Mouse (Mus musculus) left cerebral cortex, adult 8-10 months (tissue): ENCODE measurements around the gene Josd1. TPM values are rescaled to one million over a fixed set of nuclear protein-coding genes. Genes with fewer than 3 reads are reported as not detected.

ENCODE experiments used
- DNase-seq, 2 experiments: peaks; one replicate each; pipeline ENCODE4 v3.0.0; 2022; ENCODE audit warnings: low spot score in 2 of 2
- total RNA-seq, 4 experiments: library from RNA; stranded (reverse); gene quantifications; 2 replicates each; pipeline ENCODE4 v1.2.4; 2022

Gene Josd1
- total RNA-seq, 4 experiments from 2014 or later = 56.0 to 62.3 (median 60.6) TPM

DNA sequence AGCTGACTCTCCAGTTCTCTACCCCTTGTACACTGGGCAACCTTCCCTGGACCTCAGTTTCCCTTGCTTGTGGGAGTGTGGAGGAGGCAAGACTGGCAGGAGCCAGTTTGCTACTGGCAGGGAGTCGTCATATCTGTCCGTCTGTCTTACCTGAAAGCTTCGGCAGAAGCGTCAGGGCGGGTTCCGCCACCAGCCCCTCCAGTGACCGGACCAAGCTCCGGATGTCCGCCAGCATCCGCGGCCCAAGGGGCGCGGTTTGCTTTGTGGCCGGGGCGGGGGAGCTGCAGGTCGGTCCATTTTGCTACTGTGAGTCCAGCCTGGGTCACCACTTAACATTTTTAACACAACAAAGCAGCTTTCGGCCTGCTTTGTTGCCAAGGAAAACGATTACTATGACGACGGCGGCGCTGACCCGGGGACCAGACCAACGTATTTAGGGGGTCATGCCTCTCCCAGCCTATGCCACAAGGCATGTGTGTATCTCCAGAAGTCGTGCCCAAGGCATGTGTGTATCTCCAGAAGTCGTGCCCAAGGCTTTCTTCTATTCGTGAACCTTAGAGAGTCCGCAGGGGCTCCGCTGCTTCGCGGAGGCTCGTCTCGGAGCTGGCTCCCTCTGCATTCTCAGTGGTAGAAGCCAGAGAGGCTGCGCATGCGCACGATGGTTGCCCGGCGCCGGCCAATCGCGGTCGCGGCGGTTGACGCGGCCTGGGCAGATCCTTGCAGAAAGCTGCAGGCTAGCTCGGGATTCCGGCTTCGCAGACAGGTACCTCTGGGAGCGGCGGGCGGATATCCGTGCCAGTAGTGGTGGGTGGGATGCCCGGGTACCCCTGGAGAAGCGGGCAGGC lies 29.0 kb downstream of the Josd1 start, which contains the start of the genes Fam227a and Cby1:
Gene Fam227a, minus strand, starts transcription at position 426 of the 845 bp plus-strand sequence.
Gene Cby1, plus strand, starts transcription at position 669 of the 845 bp plus-strand sequence.
- DNase-seq = peak; percentile 89 to 97

DNA sequence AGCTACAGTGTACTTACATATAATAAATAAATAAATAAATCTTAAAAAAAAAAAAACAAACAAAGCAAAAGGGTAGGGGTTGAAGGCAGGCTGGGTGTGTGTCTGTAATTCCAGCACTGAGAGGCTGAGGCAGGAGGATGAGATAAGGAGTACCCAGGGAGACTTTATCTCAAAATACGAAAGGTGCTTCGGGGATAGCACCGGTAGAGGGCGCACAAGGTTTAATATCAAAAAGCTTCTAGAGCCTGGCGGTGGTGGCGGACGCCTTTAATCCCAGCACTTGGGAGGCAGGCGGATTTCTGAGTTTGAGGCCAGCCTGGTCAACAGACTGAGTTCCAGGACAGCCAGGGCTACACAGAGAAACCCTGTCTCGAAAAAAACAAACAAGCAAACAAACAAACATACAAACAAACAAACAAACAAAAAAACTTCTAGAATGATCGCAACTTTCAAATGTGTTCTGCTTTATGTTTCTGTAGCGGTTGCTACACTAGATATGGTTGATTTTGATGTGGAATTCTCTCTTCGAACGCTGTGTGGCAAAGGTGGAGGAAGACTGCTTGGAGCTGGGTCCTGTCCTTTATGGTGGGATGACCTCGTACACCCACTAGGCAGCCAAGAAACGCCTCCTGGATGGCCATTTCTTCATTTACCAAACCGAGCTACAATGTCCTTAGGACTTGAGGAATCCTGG lies 29.7 kb downstream of the Josd1 start:
- DNase-seq = peak; percentile 71 to 75

DNA sequence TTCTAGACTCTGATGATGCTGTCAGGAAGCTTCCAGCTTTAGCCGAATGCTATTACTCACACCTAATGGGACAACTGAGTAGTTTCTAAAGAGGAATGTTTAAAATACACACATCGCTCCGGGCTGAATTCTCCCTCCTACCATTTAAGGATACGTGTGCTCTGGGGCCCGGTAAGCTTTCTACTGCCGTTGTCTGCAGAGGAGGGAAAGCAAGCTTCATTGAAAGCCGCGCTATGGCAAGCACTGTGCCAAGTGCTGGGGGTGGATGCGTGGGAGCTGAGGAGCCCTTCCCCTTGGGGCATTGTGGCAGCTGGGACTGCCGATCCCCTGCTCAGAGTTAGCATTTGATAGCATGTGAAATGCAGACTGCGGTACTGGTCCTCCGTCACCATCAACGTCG lies 31.3 kb downstream of the Josd1 start:
- DNase-seq = peak in 1 of 2 experiments; percentile 46

DNA sequence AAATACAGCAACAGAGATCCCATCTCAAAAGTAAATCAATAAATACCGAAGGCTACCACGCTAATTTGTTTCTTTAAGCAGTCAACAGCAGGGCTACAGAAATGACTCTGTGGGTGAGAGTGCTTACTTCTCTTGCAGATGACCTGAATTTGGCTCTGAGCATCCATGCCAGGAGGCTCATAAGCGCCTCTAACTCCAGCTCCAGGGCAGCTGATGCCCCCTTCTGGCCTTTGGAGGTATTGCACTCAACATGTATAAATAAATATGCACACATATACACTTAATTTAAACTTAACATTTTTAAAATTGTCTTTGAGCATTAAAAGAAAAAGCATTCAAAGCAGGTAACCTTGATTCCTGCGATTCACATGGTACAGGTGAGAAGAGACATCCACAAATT lies 36.2 kb downstream of the Josd1 start:
- no peak for DNase-seq

DNA sequence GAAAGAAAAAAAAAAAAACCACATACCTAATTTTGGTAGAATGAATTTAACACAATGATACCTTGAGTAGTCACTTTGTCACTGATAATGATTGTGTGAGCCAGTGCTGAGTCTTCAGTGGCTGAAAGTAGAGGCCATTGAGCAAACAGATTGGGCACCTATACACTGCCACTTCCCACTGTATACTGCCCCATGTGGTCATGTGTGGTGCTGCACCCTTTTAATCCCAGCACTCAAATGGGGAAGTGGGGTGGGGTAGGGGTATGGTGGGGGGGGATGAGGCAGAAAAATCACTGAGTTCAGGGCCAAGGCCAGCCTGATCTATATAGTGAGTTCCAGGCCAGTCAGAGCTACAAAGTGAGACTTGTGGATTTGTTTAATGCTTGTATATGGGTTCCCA lies 37.1 kb downstream of the Josd1 start:
- DNase-seq = no peak

DNA sequence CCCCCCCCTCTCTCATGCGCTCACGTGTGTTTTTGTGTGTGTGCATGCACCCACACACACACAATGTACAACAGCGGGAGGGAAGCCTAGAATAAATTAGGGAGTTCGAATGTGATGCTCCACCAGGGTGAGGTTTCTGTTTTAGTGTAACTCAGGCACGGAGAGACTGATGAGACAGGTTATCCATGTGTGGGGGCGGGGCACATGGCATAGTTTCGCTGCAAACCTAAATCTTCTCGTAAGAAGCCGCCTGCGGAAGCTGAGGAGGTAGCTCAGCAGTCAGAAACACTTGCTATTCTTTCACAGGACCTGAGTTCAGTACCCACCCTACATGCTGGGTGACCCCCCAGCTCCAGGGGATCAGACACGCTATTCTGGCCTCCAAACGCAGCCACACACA lies 39.6 kb downstream of the Josd1 start:
- no peak for DNase-seq

DNA sequence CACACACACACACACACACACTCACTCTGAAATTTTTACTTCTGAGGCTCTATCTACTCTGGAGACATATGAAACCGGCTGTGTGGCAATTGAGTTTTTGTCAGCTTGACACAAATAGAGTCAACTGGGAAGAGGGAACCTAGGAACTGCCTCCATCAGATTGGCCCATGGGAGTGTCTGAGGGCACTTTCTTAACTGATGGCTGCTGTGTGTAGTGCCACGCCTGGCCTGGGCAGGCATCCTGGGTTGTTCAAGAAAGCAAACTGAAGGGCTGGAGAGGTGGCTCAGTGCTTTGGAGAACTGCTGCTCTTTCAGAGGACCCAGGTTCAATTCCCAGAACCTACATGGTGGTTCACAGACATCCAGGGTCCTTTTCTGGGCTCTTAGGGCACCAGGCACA lies 42.2 kb downstream of the Josd1 start:
- no peak for DNase-seq

DNA sequence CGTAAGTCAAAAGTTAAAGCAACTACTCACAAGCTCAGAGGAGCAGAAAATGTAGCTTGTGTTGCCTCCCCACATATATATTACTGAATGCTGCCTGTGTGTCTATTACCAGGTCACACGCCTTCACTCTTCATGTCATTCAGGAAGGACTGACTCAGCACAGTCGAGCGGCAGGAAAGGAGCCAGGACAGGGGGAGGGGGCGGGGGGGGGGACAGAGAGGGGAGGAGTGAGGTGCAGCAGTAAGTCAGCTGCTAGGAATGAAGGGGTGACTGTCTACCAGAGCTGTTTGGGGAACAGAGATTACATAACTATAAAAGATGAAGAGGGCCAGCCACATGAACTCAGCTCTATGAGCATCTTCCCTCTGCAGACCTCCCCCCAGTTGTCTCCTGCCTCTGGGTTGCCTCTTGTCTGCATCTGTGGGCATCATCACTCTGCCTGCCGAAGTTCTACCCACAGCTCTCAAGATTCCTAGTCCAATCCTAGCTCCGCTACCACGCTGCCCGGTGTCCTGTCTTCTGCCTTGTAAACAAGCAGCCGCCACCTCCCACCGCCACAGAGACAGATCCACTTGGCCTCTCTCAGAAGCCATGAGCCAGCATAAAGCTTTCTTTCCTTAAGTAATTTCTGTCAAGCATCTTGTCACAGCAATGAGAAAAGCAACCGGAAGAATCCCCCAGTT lies 46.4 kb downstream of the Josd1 start:
- DNase-seq = peak in 1 of 2 experiments; percentile 47

DNA sequence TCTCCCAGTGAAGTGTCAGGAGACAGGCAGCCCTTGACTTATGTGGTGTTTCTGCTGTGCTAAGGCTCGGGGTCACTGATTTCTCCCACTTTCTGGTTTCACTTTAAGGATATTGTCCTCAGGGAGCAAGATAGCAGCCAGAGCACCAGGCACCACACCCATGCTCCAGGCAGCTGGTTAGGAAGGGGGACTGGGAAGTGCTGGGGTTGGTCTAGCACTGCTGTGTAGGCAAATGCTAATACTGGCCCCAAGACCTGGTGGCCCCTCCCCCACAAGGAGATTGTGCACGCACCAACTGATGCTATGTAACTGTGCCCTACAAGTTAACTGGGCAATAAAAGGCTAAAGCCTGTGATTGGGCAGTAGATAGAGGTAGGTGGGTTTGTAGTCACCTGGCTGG lies 57.2 kb downstream of the Josd1 start:
- DNase-seq = no peak

Other genes starting within 250 kb of the Josd1 start
- gene Csnk1e, start 232.4 kb downstream of the Josd1 start, total RNA-seq = 100 to 1,000 TPM; 146 to 162 (median 152) TPM
- gene Kcnj4, start 182.7 kb downstream of the Josd1 start, total RNA-seq = 100 to 1,000 TPM; 188 to 236 (median 202) TPM
- gene Kdelr3, start 171.5 kb downstream of the Josd1 start, total RNA-seq = under 1 TPM; 0.26 to 0.62 (median 0.48) TPM
- 100 to 1,000 TPM; 296 to 324 (median 312) TPM for gene Ddx17, start 141.2 kb downstream of the Josd1 start, total RNA-seq
- 1 to 10 TPM in 2 of 4 experiments, under 1 TPM in 2; 0.17 to 1.8 (median 0.92) TPM for gene Dmc1, start 82.8 kb downstream of the Josd1 start, total RNA-seq
- 10 to 100 TPM; 10.4 to 11.4 (median 10.6) TPM for gene Fam227a, start 29.0 kb downstream of the Josd1 start, total RNA-seq
- 10 to 100 TPM; 42.9 to 48.2 (median 46.4) TPM for gene Cby1, start 28.7 kb downstream of the Josd1 start, total RNA-seq
- gene Tomm22, start 17.1 kb downstream of the Josd1 start, total RNA-seq = 100 to 1,000 TPM in 2 of 4 experiments, 10 to 100 TPM in 2; 87.9 to 109 (median 103) TPM
- gene Gtpbp1, start 2.9 kb upstream of the Josd1 start, total RNA-seq = 10 to 100 TPM; 48.5 to 60.5 (median 55.9) TPM
- 10 to 100 TPM; 50.4 to 71.2 (median 63.2) TPM for gene Sun2, start 54.6 kb upstream of the Josd1 start, total RNA-seq
- 10 to 100 TPM; 49.3 to 56.8 (median 52.9) TPM for gene Dnal4, start 89.9 kb upstream of the Josd1 start, total RNA-seq
- gene Nptxr, start 116.8 kb upstream of the Josd1 start, total RNA-seq = 100 to 1,000 TPM; 506 to 553 (median 527) TPM
- 10 to 100 TPM; 14.8 to 25.9 (median 19.3) TPM for gene Npcd, start 146.3 kb upstream of the Josd1 start, total RNA-seq
- gene Cbx6, start 146.8 kb upstream of the Josd1 start, total RNA-seq = 100 to 1,000 TPM; 293 to 319 (median 310) TPM
- 1 to 10 TPM; 4.3 to 8.1 (median 6.0) TPM for gene Apobec3, start 203.7 kb upstream of the Josd1 start, total RNA-seq